Mouse (Mus musculus): Measurements from ENCODE around the gene Olfr832. TPM values are rescaled to one million over a fixed set of nuclear protein-coding genes. Genes with fewer than 3 reads are reported as not detected.
"Not testable (repeated sequence)": the region's sequence is repeated elsewhere in the genome, so short reads cannot be mapped to it uniquely, and the experiment has no call there.

The Olfr832 gene
- polyA plus RNA-seq (2014; fragmentation: Nextera tagmentation; extraction: Ambion mirVana), result not detected in 2 replicates

- not testable (repeated sequence) for H3K9me3 ChIP-seq (ENCODE audit: control insufficient read depth, low read length); H3K36me3 ChIP-seq (replicated peaks; ENCODE audit: control insufficient read depth, insufficient read depth); H3K4me2 ChIP-seq (replicated peaks); ATAC-seq (ENCODE audit: low FRiP score); H3K4me3 ChIP-seq (replicated peaks; ENCODE audit: low read length); H3K27ac ChIP-seq; DNase-seq (ENCODE audit: low spot score); H3K27me3 ChIP-seq (ENCODE audit: control insufficient read depth, insufficient read depth, low read length); H3K4me1 ChIP-seq (replicated peaks; ENCODE audit: control insufficient read depth, insufficient read depth, low read length); H3K9ac ChIP-seq
- WGBS, result 88% methylated on average over 2 of the region's 2 CpGs
These were observed at the start of gene Olfr832 for GRCm38 (mm10) chr9:18936822-18937221. Gene Olfr832, plus strand, starts transcription at chr9:18937122.

GRCm38 (mm10) chr9:18907699-18908098, 29.2 kb upstream of the Olfr832 start:
- H3K36me3 ChIP-seq (replicated peaks; ENCODE audit: control insufficient read depth, insufficient read depth); H3K9ac ChIP-seq; H3K4me2 ChIP-seq (replicated peaks); H3K4me1 ChIP-seq (replicated peaks; ENCODE audit: control insufficient read depth, insufficient read depth, low read length); H3K4me3 ChIP-seq (replicated peaks; ENCODE audit: low read length); H3K27ac ChIP-seq; H3K27me3 ChIP-seq (ENCODE audit: control insufficient read depth, insufficient read depth, low read length); H3K9me3 ChIP-seq (ENCODE audit: control insufficient read depth, low read length); DNase-seq (ENCODE audit: low spot score); ATAC-seq (ENCODE audit: low FRiP score): not testable (repeated sequence)
- 73% methylated on average over 2 of the region's 2 CpGs for WGBS

- not testable (repeated sequence) for ATAC-seq (ENCODE audit: low FRiP score); DNase-seq (ENCODE audit: low spot score); H3K4me1 ChIP-seq (replicated peaks; ENCODE audit: control insufficient read depth, insufficient read depth, low read length); H3K27ac ChIP-seq; H3K27me3 ChIP-seq (ENCODE audit: control insufficient read depth, insufficient read depth, low read length); H3K36me3 ChIP-seq (replicated peaks; ENCODE audit: control insufficient read depth, insufficient read depth); H3K4me3 ChIP-seq (replicated peaks; ENCODE audit: low read length); H3K9me3 ChIP-seq (ENCODE audit: control insufficient read depth, low read length); H3K9ac ChIP-seq; H3K4me2 ChIP-seq (replicated peaks)
- WGBS, result 89% methylated on average over 16 of the region's 16 CpGs
These were observed 9.0 kb upstream of the Olfr832 start for GRCm38 (mm10) chr9:18927921-18928320.

- no peaks in the 10 kb centered on the region for H3K27me3 ChIP-seq (ENCODE audit: control insufficient read depth, insufficient read depth, low read length)
- no peaks in the 10 kb centered on the region for H3K36me3 ChIP-seq (replicated peaks; ENCODE audit: control insufficient read depth, insufficient read depth)
- H3K9ac ChIP-seq, result no peak overlapping the region
- H3K4me3 ChIP-seq (replicated peaks; ENCODE audit: low read length), result no peak overlapping the region
- H3K27ac ChIP-seq, result no peak overlapping the region
- no peak for ATAC-seq (ENCODE audit: low FRiP score)
- no peak overlapping the region for H3K4me2 ChIP-seq (replicated peaks)
- H3K9me3 ChIP-seq (ENCODE audit: control insufficient read depth, low read length), result no peaks in the 10 kb centered on the region
- DNase-seq (ENCODE audit: low spot score), result no peak
- H3K4me1 ChIP-seq (replicated peaks; ENCODE audit: control insufficient read depth, insufficient read depth, low read length), result no peaks in the 10 kb centered on the region
These were observed 25.1 kb downstream of the Olfr832 start for GRCm38 (mm10) chr9:18962021-18962420.

- Histone ChIP-seq H3K36me3 (replicated peaks; ENCODE audit: control insufficient read depth, insufficient read depth) (no peaks in the 10 kb centered on the region), H3K27ac (no peak within 1 kb of the TSS), H3K4me1 (replicated peaks; ENCODE audit: control insufficient read depth, insufficient read depth, low read length) (no peaks in the 10 kb centered on the region), H3K9me3 (ENCODE audit: control insufficient read depth, low read length) (0 out of 2 replicates have a peak, but pooled peaks cover 6% of the 10 kb centered on the region), H3K27me3 (ENCODE audit: control insufficient read depth, insufficient read depth, low read length) (no peaks in the 10 kb centered on the region), H3K4me3 (replicated peaks; ENCODE audit: low read length) (no peak within 1 kb of the TSS), H3K4me2 (replicated peaks) (no peak within 1 kb of the TSS), H3K9ac (no peak within 1 kb of the TSS)
- WGBS, result 83% methylated on average over 3 of the region's 3 CpGs
- ATAC-seq (ENCODE audit: low FRiP score) (no peak), DNase-seq (ENCODE audit: low spot score) (no peak)
These were observed 50.8 kb downstream of the Olfr832 start, which contains the start of gene Olfr834 for GRCm38 (mm10) chr9:18987690-18988089. Gene Olfr834, plus strand, starts transcription at chr9:18987990.

Other genes starting within 250 kb of the Olfr832 start
- not detected in 2 replicates for gene Olfr24, start 173.1 kb upstream of the Olfr832 start, polyA plus RNA-seq (2014; fragmentation: Nextera tagmentation; extraction: Ambion mirVana)
- not detected in 2 replicates for gene Olfr828, start 117.6 kb upstream of the Olfr832 start, polyA plus RNA-seq (2014; fragmentation: Nextera tagmentation; extraction: Ambion mirVana)
- not detected in 2 replicates for gene Olfr829, start 82.2 kb upstream of the Olfr832 start, polyA plus RNA-seq (2014; fragmentation: Nextera tagmentation; extraction: Ambion mirVana)
- not detected in 2 replicates for gene Olfr830, start 62.4 kb upstream of the Olfr832 start, polyA plus RNA-seq (2014; fragmentation: Nextera tagmentation; extraction: Ambion mirVana)
- not detected in 2 replicates for gene Olfr834, start 50.9 kb downstream of the Olfr832 start, polyA plus RNA-seq (2014; fragmentation: Nextera tagmentation; extraction: Ambion mirVana)
- gene Olfr835, start 95.6 kb downstream of the Olfr832 start, polyA plus RNA-seq (2014; fragmentation: Nextera tagmentation; extraction: Ambion mirVana), result not detected in 2 replicates
- gene Olfr836, start 183.3 kb downstream of the Olfr832 start, polyA plus RNA-seq (2014; fragmentation: Nextera tagmentation; extraction: Ambion mirVana), result not detected in 2 replicates
- gene Olfr837, start 199.2 kb downstream of the Olfr832 start, polyA plus RNA-seq (2014; fragmentation: Nextera tagmentation; extraction: Ambion mirVana), result not detected in 2 replicates
- not detected in 2 replicates for gene Olfr839-ps1, start 240.2 kb downstream of the Olfr832 start, polyA plus RNA-seq (2014; fragmentation: Nextera tagmentation; extraction: Ambion mirVana)

All from hindbrain, embryonic 14.5 days (tissue).